Mouse (Mus musculus) kidney, adult 9 months (tissue): ENCODE results near the gene Zfp978.
"Not testable (repeated sequence)": the region's sequence is repeated elsewhere in the genome, so short reads cannot be mapped to it uniquely, and the experiment has no call there.

Experiments used
- DNase-seq: peaks from one replicate; pipeline ENCODE4 v3.0.0; 2022

Gene Zfp978

DNA sequence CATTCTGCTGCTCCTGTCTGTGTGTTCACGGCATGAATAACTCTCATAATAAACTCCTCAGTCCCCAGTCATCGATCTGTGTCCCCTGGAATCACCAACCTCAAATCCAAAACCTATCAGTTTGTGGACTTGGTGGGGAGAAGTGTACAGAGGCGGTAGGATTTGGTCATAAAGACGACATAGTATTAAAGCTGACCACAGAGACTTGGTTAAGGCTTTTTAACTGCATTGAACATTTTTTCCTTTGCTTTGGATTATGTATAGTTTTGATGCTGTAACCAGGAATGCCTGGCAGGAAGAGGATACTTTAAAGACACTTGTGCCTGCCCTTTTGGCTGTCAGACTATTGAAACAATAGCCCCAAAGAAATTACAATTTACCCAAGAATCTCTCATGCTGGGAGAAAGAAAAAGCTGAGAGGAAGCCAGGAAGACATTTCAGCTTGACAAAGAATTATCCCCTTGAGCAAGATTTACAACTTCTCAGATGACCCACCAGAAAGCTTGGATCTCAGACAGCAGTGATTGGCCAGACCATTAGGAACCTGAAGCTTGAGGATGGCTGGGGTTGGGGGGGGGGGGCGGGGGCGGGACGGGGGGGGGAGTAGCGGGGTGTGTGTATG lies 56.2 kb downstream of the Zfp978 start:
- no peak for DNase-seq

- DNase-seq: no peak
Observed at GRCm38 (mm10) chr4:147417921-147418320, 56.8 kb downstream of the Zfp978 start.

GRCm38 (mm10) chr4:147418333-147418732 lies 57.2 kb downstream of the Zfp978 start:
- DNase-seq: not testable (repeated sequence)

DNA sequence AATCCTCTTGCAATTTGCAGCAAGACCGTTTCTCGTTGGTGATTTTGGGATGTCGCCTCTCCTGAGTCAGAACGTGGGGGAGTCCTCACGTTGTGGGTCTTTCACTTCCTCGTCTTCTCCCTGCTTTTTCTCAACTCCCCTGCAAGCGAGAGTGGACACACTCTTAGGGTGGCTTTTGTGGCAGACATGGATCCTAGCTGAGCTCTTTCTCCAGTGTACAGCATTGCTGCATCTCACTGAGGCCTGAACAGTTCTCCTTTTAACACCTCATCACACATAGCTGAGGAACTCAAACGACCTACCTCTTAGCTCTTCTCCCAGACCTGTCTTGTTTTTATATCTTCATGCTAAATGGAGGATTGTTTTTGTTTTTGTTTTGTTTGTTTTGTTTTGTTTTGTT lies 58.1 kb downstream of the Zfp978 start:
- DNase-seq: not testable (repeated sequence)

- not testable (repeated sequence) for DNase-seq
Observed at GRCm38 (mm10) chr4:147419756-147420590, 58.9 kb downstream of the Zfp978 start.

DNA sequence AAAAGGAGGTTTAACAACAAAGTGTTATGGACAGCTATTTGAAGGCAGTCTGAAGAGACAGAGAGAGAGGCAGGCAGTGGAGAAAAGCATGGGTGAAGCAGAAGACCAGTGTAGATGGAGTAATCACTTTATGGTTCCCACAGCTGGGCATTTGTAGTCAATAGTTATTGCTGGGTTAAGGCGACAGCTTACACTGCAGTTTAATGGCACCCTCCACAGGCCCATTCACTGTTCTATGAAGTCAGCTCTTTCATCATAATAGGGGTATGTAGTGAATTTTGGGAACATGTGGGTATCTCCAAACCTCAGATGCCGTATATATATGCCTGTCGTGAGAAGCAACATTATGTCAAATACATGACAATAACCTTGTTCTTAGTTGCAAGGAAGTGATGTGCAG lies 59.7 kb downstream of the Zfp978 start:
- DNase-seq: no peak

GRCm38 (mm10) chr4:147421316-147421715 lies 60.2 kb downstream of the Zfp978 start:
- not testable (repeated sequence) for DNase-seq

DNA sequence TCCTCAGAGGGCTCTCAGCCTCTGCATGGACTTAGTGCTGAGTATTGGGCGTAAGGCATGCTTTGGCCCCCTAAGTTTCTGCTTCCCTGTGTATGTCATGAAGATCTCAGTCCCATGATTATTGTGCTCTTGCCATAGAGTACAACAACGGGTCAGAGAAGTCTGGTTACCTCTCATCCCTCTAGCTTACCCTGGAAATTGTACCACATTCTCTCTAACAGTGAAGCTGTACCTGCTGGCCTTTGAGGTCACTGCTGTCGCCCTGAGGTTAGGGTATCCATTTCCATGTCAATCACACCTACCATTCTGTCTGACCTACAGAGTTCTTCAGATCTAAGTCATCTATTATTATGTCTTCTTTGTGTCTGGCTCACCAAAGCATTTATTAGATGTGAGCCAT lies 62.0 kb downstream of the Zfp978 start:
- DNase-seq: no peak

DNA sequence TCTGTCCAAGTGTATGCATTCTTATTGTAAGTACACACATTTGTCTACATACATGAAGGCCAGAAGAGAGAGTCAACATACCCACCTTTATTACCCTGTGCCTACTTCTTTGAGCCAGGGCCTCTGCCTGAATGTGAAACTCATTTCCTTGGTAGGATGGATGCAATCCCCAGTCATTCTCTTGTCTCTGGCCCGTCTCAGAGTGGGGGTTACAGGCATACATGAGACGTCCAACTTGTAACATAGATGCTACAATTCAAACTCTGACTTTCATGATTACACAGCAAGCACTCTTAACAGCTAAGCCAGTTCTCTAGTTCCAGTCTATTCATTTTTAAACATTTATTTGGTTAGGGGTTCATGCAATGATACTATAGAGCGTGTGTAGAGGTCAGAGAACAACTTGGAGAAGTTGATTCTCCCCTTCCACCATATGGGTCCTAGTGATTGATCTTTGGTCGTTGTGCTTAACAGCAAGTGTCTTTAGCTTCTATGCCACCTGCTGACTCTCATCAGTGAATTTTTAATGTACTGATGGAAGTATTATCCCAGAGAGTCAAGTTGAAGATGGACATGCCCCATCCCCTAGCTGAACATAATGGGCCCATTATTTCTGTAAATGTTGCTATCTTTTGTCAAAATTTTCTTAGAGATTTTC lies 62.7 kb downstream of the Zfp978 start:
- DNase-seq: no peak

GRCm38 (mm10) chr4:147424404-147424803 lies 63.3 kb downstream of the Zfp978 start:
- not testable (repeated sequence) for DNase-seq

DNA sequence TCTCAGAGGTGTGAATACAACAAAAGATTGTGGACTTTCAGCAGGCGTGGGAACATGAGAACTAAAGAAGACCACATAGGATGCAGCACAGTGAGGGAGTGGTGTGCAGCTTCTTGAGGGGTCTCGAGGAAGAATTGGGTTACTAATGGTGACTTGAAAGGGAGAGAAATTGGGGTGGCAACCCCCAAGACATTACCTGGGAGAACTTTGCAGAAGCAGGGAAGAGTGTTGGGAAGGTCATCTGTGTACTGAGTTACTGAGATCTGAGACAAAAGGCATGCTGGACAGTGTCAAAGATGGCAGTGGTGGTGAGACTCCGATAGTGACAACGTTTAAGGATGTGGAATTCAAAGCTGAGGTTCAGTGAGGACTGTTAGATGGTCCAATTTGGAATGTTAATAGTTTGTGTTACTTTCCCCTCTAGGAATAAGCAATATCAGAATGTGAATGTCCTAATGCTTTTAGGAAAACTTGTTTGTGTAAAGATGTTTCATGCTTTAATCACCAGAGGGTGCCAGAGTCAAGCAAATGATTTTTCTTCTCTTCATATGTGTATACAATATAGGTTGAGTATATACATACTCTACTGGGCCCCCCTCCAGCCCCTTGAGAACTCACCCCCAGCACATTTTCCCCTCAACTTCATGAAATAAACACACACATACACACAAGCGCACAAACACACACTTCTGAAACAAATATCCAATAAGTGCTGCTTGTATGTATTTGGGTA lies 64.7 kb downstream of the Zfp978 start:
- peak; percentile 58 for DNase-seq

GRCm38 (mm10) chr4:147430651-147431050 lies 69.5 kb downstream of the Zfp978 start:
- no peak for DNase-seq

DNA sequence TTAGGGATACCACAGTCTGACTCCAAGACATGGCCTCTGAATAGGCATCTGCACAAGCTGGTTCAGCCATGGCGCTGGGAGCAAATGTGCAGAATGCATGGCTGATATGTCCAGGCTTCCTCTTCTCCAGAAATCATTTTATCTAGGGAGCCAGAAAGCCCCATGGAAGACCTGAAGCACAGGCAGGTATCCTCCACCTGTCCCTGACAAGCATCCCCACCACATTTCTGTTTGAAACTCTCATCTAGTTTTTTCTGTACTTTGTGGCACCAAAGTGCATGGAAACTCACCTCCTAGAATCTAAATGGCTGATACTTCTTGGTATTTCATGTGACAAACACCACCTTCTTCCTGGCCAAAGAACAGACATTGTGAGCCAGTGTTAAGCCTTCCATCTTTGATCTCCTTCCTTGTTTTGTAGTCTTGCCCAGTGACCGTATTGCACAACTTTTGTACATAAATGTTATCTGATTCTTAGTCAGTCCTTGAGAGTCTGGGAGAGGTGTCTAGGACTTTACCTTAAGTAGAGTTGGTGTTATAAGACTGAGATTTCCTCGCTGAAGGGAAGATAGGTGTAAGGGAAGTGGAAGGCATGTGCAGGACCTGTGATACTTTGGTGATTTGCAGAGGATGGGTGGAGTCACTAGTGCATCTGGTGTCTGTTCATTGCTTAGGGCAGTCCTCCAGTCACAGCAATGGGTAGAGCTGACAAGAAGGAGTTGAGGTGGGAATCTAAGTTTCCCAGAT lies 70.8 kb downstream of the Zfp978 start:
- DNase-seq: not testable (repeated sequence)

DNA sequence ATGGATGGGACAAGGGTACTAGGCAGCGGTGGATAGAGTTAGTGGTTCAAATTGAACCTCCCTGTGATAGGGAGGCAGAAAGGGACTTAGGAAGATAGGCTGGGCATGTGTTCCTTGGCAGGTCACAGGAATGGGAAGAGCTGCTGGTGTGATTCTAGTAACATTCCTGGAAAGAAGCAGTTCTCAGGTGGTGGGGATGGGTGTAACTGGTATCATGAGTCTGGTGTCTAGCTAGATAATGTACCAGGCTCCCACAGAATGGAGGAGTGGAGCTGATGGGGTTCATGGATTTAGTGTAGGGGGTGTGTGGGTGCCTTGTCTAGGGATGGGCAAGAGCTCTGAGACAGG lies 71.3 kb downstream of the Zfp978 start:
- no peak for DNase-seq

- DNase-seq: no peak
Observed at GRCm38 (mm10) chr4:147433017-147433416, 71.9 kb downstream of the Zfp978 start.

- DNase-seq: no peak
Observed at GRCm38 (mm10) chr4:147433874-147434273, 72.8 kb downstream of the Zfp978 start.
